Mouse (Mus musculus) C2C12 (cell line): Measurements from ENCODE around the gene Elk3.

Source experiments
- CEBPB ChIP-seq: IDR thresholded peaks from one replicate; pipeline ENCODE4 v1.6.1; 2011; ENCODE audit warnings: low read depth, mild to moderate bottlenecking, control low read depth, moderate library complexity
- CTCF ChIP-seq: IDR thresholded peaks from one replicate; pipeline ENCODE4 v1.5.1; 2011; ENCODE audit not compliant: control insufficient read depth, insufficient read depth, insufficient read length
- MAX ChIP-seq: IDR thresholded peaks from one replicate; pipeline ENCODE4 v1.6.1; 2011; ENCODE audit warnings: mild to moderate bottlenecking, control low read depth
- MYOG ChIP-seq: IDR thresholded peaks from one replicate; pipeline ENCODE4 v1.6.1; 2011; ENCODE audit not compliant: control insufficient read depth, insufficient read length; ENCODE audit errors: extremely low read depth
- USF1 ChIP-seq: IDR thresholded peaks from one replicate; pipeline ENCODE4 v1.6.1; 2011; ENCODE audit warnings: low read depth, mild to moderate bottlenecking, control low read depth, moderate library complexity

DNA sequence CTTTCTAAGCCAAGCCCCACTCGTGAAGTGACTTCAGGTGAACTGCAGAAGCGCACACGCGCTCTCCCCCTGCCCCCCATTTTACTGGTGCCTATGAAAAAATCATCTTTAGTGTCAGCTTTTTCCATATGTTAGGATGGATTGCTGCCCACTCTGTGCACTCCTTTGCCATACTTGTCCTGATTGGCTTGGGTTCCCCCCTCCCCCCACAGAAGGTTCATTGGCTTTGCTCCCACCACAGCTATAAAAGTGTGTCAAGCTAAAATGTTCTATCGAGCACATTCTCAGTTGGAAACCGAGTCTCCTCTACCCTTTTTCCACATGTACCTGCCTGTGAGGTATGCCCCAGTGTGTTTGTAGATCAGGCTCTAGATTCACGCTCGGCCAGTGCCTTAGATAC lies 59.5 kb downstream of the Elk3 start:
- TF ChIP-seq USF1: no peak
- no peak for TF ChIP-seq CTCF
- no peak for TF ChIP-seq MYOG
- no peak for TF ChIP-seq MAX
- TF ChIP-seq CEBPB: no peak
